Mouse (Mus musculus): ENCODE measurements at regions not wholly inside any gene's neighbourhood (a gene's known extent, or its start where the extent isn't known, plus 50 kb on each side); places are given as distances from the start of the nearest gene placed in this dataset.

DNA sequence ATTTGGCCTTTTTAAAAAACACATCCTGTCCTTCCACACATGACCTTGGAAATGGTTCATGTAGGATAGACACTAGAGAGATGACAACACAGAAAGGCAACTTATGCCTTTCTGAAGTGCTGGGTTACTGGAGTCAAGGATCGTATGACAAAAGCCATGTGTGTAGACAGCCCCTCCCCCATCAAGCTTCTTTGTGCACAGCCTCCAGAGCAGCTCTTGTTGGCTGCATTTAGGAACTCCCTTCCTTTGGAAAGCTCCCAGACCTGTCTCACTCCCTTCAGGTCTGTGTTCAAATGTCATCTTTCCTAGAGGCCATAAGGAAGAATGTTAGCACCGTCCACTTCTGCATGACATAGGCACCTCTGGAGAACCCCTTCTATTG lies 57.7 kb downstream of the Sst start:
- TF ChIP-seq ZNF384 (IDR thresholded peaks at IDR 0.05; ENCODE audit: low read depth, low read length) (no peak), MAX (IDR thresholded peaks at IDR 0.05; ENCODE audit: low read length) (no peak), MYC (IDR thresholded peaks at IDR 0.05; ENCODE audit: low read depth, low read length) (no peak), ETS1 (conservative IDR thresholded peaks at IDR 0.05; ENCODE audit: low read depth, low read length) (no peak)
